Mouse (Mus musculus) midbrain, embryonic 13.5 days (tissue): Measurements from ENCODE around the gene Cct4. TPM values are rescaled to one million over a fixed set of nuclear protein-coding genes. Genes with fewer than 3 reads are reported as not detected.

Source experiments
- ATAC-seq: fragments of 200-750 bp; cut with Nextera tagmentation; 2 replicates; pipeline ENCODE4 v1.8.0; 2017; ENCODE audit warnings: mild to moderate bottlenecking, moderate TSS enrichment, moderate library complexity
- H3K27ac ChIP-seq: fragments of 300-500 bp; sonication (generic); 2 replicates; pipeline ENCODE4 v1.5.1; 2015; ENCODE audit warnings: inconsistent platforms, mild to moderate bottlenecking, moderate library complexity
- H3K27me3 ChIP-seq: fragments of 300-500 bp; sonication (generic); 2 replicates; pipeline ENCODE4 v1.6.1; 2015; ENCODE audit warnings: mild to moderate bottlenecking, inconsistent platforms
- H3K36me3 ChIP-seq: fragments of 300-500 bp; sonication (generic); 2 replicates; pipeline ENCODE4 v1.6.1; 2015; ENCODE audit warnings: mild to moderate bottlenecking, inconsistent platforms
- H3K4me1 ChIP-seq: fragments of 300-500 bp; sonication (generic); replicated peaks from 2 replicates; pipeline ENCODE4 v1.6.1; 2015; ENCODE audit warnings: inconsistent platforms
- H3K4me2 ChIP-seq: fragments of 300-500 bp; sonication (generic); replicated peaks from 2 replicates; pipeline ENCODE4 v1.6.1; 2015; ENCODE audit warnings: moderate library complexity, mild to moderate bottlenecking, inconsistent platforms
- H3K4me3 ChIP-seq: fragments of 300-500 bp; sonication (generic); replicated peaks from 2 replicates; pipeline ENCODE4 v1.5.1; 2015; ENCODE audit warnings: mild to moderate bottlenecking, inconsistent platforms
- H3K9ac ChIP-seq: fragments of 300-500 bp; sonication (generic); replicated peaks from 2 replicates; pipeline ENCODE4 v1.6.1; 2015; ENCODE audit warnings: mild to moderate bottlenecking, inconsistent platforms
- H3K9me3 ChIP-seq: fragments of 300-500 bp; sonication (generic); 2 replicates; pipeline ENCODE4 v1.6.1; 2016; ENCODE audit warnings: mild to moderate bottlenecking, inconsistent platforms
- WGBS: fragments of 180-500 bp; shearing (Covaris S2); methylation state at CpG from one replicate; pipeline ENCODE4 v1.1.7; 2015; 5-methylcytosine and 5-hydroxymethylcytosine counted together
- polyA plus RNA-seq: library from polyadenylated mRNA; unstranded; fragments of >200 nt; fragmentation: Nextera tagmentation; extraction: Ambion mirVana; gene quantifications from 2 replicates; pipeline ENCODE4 v1.2.1, GENCODE M21; 2015

The Cct4 gene
- polyA plus RNA-seq, 1 experiment from 2014 or later = 322 TPM

- no peak overlapping the region for H3K27ac ChIP-seq
- ATAC-seq = no peak
- H3K9ac ChIP-seq = no peak overlapping the region
- 71% methylated on average over 4 of the region's 4 CpGs for WGBS
- H3K4me3 ChIP-seq = no peak overlapping the region
- H3K36me3 ChIP-seq = no peaks in the 10 kb centered on the region
- H3K27me3 ChIP-seq = no peaks in the 10 kb centered on the region
- no peaks in the 10 kb centered on the region for H3K9me3 ChIP-seq
- 0 out of 2 replicates have a peak, but pooled peaks cover 9% of the 10 kb centered on the region for H3K4me1 ChIP-seq
- H3K4me2 ChIP-seq = no peak overlapping the region
Observed at GRCm38 (mm10) chr11:23052353-23052752, 62.0 kb downstream of the Cct4 start.

Other genes starting within 250 kb of the Cct4 start
- gene B3gnt2, start 129.6 kb upstream of the Cct4 start, polyA plus RNA-seq = 1.9 and 2.4 TPM in 2 replicates
- gene Zrsr1, start 18.5 kb upstream of the Cct4 start, polyA plus RNA-seq = 5.8 and 6.7 TPM in 2 replicates
- 2.7 and 4.4 TPM in 2 replicates for gene Gm28048, start 8.4 kb upstream of the Cct4 start, polyA plus RNA-seq
- 307 and 311 TPM in 2 replicates for gene Commd1, start 8.1 kb upstream of the Cct4 start, polyA plus RNA-seq
- 4.8 and 5.0 TPM in 2 replicates for gene Fam161a, start 17.0 kb downstream of the Cct4 start, polyA plus RNA-seq